Mouse (Mus musculus) thymus, adult 2 months (tissue): Measurements from ENCODE around the gene Ninj2. TPM values are rescaled to one million over a fixed set of nuclear protein-coding genes. Genes with fewer than 3 reads are reported as not detected.

Experiments used
- DNase-seq: peaks from one replicate; pipeline ENCODE4 v3.0.0; 2021
- H3K27ac ChIP-seq: fragments of 200-500 bp; 2 replicates; pipeline ENCODE4 v1.5.1; 2012; ENCODE audit warnings: low read length, control low read depth; ENCODE audit not compliant: control insufficient read depth, insufficient read depth
- H3K27me3 ChIP-seq: fragments of 200-500 bp; 2 replicates; pipeline ENCODE4 v1.6.1; 2012; ENCODE audit warnings: mild to moderate bottlenecking, low read length, moderate library complexity, mixed read lengths; ENCODE audit not compliant: control insufficient read depth, insufficient read depth
- H3K36me3 ChIP-seq: fragments of 200-500 bp; 2 replicates; pipeline ENCODE4 v1.6.1; 2012; ENCODE audit warnings: mild to moderate bottlenecking, low read length, moderate library complexity; ENCODE audit not compliant: control insufficient read depth, insufficient read depth
- H3K4me1 ChIP-seq: fragments of 200-500 bp; replicated peaks from 2 replicates; pipeline ENCODE4 v1.6.1; 2012; ENCODE audit warnings: low read length; ENCODE audit not compliant: control insufficient read depth, insufficient read depth
- H3K4me3 ChIP-seq: fragments of 200-500 bp; 2 replicates; pipeline ENCODE4 v1.5.1; 2012; ENCODE audit warnings: mild to moderate bottlenecking, low read length, control low read depth, moderate library complexity; ENCODE audit not compliant: control insufficient read depth, insufficient read depth
- CTCF ChIP-seq: fragments of 200-500 bp; IDR thresholded peaks from 2 replicates; pipeline ENCODE4 v1.5.1; 2012; ENCODE audit warnings: mild to moderate bottlenecking, control low read depth, low read length, moderate library complexity, borderline replicate concordance; ENCODE audit not compliant: control insufficient read depth, poor library complexity, insufficient read depth; ENCODE audit errors: extremely low read depth
- POLR2A ChIP-seq: fragments of 200-500 bp; IDR thresholded peaks from 2 replicates; pipeline ENCODE4 v1.6.1; 2012; ENCODE audit warnings: mild to moderate bottlenecking, low read length, control low read depth, moderate library complexity; ENCODE audit not compliant: control insufficient read depth, poor library complexity, insufficient read depth; ENCODE audit errors: extremely low read depth
- whole genome bisulfite sequencing: fragments of 180-500 bp; shearing (Covaris S2); methylation state at CpG from one replicate; pipeline ENCODE4 v1.1.7; 2018; 5-methylcytosine and 5-hydroxymethylcytosine counted together
- polyA plus RNA-seq: library from polyadenylated mRNA; depleted of rRNA; stranded (reverse); fragments of >200 nt; gene quantifications from 2 replicates; pipeline ENCODE4 v1.2.3, GENCODE M21; 2012

Gene Ninj2
- polyA plus RNA-seq, 1 experiment: 0.26 TPM

DNA sequence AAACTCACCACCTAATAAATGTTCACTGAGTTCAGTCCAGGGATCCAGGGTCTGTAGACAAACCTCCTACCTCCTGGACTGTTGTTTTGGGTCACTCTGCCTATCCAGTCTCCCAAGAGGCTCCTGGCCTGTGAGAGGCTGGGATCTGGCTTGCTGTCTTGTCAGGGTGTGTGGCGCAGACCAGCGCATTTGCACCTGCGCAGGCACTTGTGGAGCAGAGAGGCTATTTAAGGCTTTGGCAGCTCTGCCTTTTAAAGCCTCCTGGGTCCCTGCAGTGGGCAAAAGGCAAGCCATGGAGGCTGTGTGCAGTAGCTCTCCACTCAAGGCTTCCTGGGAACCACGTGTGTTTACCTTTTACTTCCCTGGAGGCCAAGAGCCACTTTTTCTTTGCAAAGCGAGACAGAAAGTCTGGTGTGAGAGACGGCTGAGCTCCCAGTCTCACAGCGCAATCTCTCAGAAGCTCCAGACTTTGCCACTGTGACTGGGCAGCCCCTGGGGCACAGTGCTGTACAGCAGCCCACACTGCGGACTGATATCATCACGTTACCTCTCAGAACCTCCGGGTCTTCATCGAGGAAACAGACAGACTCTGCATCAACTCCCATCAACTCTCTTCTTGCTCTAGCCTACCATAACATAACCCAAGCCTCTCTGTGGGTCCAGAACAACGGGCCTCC lies 55.7 kb downstream of the Ninj2 start:
- Histone ChIP-seq H3K4me1 (peaks cover 22% of the 10 kb centered on the region), H3K36me3 (no peaks in the 10 kb centered on the region), H3K27ac (no peak overlapping the region), H3K4me3 (no peak overlapping the region), H3K27me3 (no peaks in the 10 kb centered on the region)
- no peak for DNase-seq
- TF ChIP-seq CTCF (no peak), POLR2A (no peak)
- 65% methylated on average over 12 of the region's 12 CpGs for WGBS

DNA sequence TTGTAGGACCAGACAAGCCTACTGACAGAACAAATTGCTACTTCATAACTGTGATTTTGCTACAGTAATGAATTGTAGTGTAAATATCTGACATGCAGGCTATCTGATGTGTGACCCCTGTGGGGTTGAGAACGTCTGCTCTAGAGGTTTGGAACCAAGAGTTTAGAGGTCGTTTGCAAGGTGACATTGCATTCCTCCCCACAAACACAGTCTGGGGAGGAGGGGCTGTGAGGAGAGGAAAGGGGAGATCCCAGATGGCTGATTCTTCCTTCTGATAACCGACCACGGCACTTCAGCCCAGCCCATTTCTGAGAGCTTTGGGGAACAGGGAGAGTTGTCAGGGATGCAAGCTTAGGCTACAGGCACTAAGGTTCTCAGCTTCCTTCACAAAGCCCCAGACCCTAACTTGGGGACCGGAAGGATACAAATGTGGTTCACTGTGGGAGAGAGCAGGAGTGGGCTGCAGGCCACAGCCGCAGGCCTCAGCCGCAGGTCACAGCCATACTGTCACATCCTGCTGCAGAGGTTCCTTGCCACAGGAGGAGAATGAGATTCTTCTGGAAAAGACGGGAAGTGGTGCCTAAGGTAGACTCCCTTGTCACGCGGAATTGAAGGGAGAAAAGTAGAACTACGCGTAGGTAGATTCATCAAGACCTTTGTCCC lies 56.4 kb downstream of the Ninj2 start:
- no peaks in the 10 kb centered on the region for H3K27me3 ChIP-seq
- 21% methylated on average over 12 of the region's 12 CpGs for WGBS
- peaks cover 22% of the 10 kb centered on the region for H3K4me1 ChIP-seq
- TF ChIP-seq CTCF (no peak), POLR2A (no peak)
- H3K36me3 ChIP-seq: no peaks in the 10 kb centered on the region
- H3K4me3 ChIP-seq: no peak overlapping the region
- no peak for DNase-seq
- no peak overlapping the region for H3K27ac ChIP-seq

GRCm38 (mm10) chr6:120150206-120150605 lies 57.1 kb downstream of the Ninj2 start:
- WGBS: 75% methylated on average over 3 of the region's 3 CpGs
- H3K36me3 ChIP-seq: no peaks in the 10 kb centered on the region
- H3K27ac ChIP-seq: no peak overlapping the region
- no peak for DNase-seq
- peaks cover 26% of the 10 kb centered on the region for H3K4me1 ChIP-seq
- no peaks in the 10 kb centered on the region for H3K27me3 ChIP-seq
- TF ChIP-seq POLR2A (no peak), CTCF (no peak)
- H3K4me3 ChIP-seq: no peak overlapping the region

GRCm38 (mm10) chr6:120151616-120152053 lies 58.5 kb downstream of the Ninj2 start:
- no peak overlapping the region for H3K27ac ChIP-seq
- H3K27me3 ChIP-seq: no peaks in the 10 kb centered on the region
- TF ChIP-seq POLR2A (no peak), CTCF (no peak)
- H3K4me3 ChIP-seq: no peak overlapping the region
- no peaks in the 10 kb centered on the region for H3K36me3 ChIP-seq
- WGBS: 58% methylated on average over 3 of the region's 3 CpGs
- no peak for DNase-seq
- peaks cover 33% of the 10 kb centered on the region for H3K4me1 ChIP-seq

DNA sequence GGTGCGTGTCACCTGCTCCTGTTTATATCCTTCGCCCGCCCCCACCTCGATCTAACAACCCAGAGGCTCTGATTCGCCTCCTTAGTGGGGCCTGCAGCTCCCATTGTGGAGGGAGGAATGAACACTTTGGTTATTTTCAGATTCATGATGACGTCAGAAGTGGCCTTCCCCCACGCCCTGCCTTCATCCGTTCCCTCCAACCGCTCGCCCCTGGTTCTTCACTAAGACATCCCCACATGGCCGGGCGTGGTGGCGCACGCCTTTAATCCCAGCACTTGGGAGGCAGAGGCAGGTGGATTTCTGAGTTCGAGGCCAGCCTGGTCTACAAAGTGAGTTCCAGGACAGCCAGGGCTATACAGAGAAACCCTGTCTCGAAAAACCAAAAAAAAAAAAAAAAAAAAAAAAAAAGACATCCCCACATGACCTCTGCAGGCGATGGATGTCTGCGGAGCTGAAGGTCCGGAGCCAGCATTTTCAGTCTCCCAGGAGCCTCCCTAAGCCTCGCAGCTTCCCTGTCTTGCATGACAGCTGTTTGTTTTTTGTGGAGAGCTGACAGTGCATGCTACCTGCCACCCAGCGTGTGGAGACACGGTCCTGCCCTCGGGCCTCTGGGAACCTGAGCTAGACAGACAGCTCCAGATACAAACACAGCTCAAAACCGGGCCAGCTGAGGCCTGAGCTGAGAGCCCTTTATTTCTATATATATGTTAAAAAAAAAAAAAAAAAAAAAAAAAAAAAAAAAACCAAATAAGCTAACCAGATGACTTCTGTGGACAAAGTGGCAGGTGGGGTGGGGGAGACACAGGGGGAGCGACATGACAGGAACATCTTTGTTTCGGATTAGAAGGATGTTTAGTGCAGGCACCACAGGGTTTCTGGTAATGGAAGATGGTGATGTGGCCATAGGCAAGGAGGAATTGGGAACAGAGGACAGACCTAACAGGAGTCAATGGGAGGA lies 59.9 kb downstream of the Ninj2 start:
- no peak for DNase-seq
- 92% methylated on average over 25 of the region's 26 CpGs for WGBS
- Histone ChIP-seq H3K4me1 (peaks cover 36% of the 10 kb centered on the region), H3K36me3 (no peaks in the 10 kb centered on the region), H3K27me3 (no peaks in the 10 kb centered on the region), H3K27ac (no peak overlapping the region), H3K4me3 (no peak overlapping the region)
- no peak for TF ChIP-seq POLR2A
- no peak for TF ChIP-seq CTCF

DNA sequence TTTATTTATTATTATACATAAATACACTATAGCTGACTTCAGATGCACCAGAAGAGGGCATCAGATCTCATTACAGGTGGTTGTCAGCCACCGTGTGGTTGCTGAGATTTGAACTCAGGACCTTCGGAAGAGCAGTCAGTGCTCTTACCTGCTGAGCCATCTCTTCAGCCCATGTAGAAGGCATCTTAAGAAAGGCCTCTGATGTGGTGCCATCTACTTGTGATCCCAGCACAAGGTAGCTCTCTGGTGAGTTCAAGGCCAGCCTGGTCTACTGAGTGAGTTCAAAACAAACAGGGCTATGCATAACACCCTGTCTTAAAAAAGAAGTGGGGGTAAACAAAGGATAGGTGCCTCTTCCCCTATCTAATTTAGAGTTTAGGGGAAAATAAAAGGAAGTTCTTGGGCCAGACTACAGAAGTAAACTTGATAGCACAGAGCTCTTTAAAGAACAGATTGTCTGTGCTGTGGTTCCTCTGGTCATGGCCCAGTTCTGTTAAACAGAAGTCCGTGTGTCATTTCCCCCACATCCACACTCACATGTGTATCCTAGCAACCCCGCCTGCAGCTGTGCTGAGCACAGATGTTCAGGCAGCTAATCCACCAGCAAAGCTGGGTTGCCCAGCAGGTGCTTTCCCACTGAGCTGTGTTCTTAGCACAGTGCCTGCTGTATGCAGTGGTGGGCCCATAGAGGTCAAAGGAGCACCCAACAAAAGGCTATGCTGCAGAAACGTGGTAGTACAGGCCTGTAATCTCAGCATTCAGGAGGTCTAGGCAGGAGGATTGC lies 61.6 kb downstream of the Ninj2 start:
- Histone ChIP-seq H3K4me3 (no peak overlapping the region), H3K36me3 (no peaks in the 10 kb centered on the region), H3K27ac (no peak overlapping the region), H3K4me1 (peaks cover 27% of the 10 kb centered on the region), H3K27me3 (no peaks in the 10 kb centered on the region)
- WGBS: 35% methylated on average over 5 of the region's 5 CpGs
- peak; percentile 78 for DNase-seq
- no peak for TF ChIP-seq POLR2A
- TF ChIP-seq CTCF: no peak
